Mouse (Mus musculus) midbrain, embryonic 10.5 days (tissue): Measurements from ENCODE around the gene Rorb. TPM values are rescaled to one million over a fixed set of nuclear protein-coding genes. Genes with fewer than 3 reads are reported as not detected.

Source experiments
- DNase-seq: peaks from one replicate; pipeline ENCODE4 v3.0.0-alpha.2; 2017; ENCODE audit warnings: low spot score
- H3K27ac ChIP-seq: fragments of 300-500 bp; sonication (generic); replicated peaks from 2 replicates; pipeline ENCODE4 v1.5.1; 2016; ENCODE audit warnings: mild to moderate bottlenecking
- H3K27me3 ChIP-seq: fragments of 300-500 bp; sonication (generic); 2 replicates; pipeline ENCODE4 v1.6.1; 2016; ENCODE audit warnings: low read depth, mild to moderate bottlenecking; ENCODE audit not compliant: poor library complexity, severe bottlenecking
- H3K36me3 ChIP-seq: fragments of 300-500 bp; sonication (generic); 2 replicates; pipeline ENCODE4 v1.6.1; 2016; ENCODE audit warnings: mild to moderate bottlenecking, moderate library complexity
- H3K4me1 ChIP-seq: fragments of 300-500 bp; sonication (generic); 2 replicates; pipeline ENCODE4 v1.6.1; 2016
- H3K4me3 ChIP-seq: fragments of 300-500 bp; sonication (generic); 2 replicates; pipeline ENCODE4 v1.5.1; 2016; ENCODE audit warnings: mild to moderate bottlenecking, moderate library complexity
- H3K9me3 ChIP-seq: fragments of 300-500 bp; sonication (generic); replicated peaks from 2 replicates; pipeline ENCODE4 v1.6.1; 2016; ENCODE audit warnings: mild to moderate bottlenecking
- WGBS: fragments of 180-500 bp; shearing (Covaris S2); methylation state at CpG from one replicate; pipeline ENCODE4 v1.1.7; 2016; 5-methylcytosine and 5-hydroxymethylcytosine counted together
- polyA plus RNA-seq: library from polyadenylated mRNA; unstranded; fragments of >200 nt; fragmentation: Nextera tagmentation; extraction: Ambion mirVana; gene quantifications from 2 replicates; pipeline ENCODE4 v1.2.1, GENCODE M21; 2016

Gene Rorb
- polyA plus RNA-seq, result 1.5 and 3.2 TPM in 2 replicates

DNA sequence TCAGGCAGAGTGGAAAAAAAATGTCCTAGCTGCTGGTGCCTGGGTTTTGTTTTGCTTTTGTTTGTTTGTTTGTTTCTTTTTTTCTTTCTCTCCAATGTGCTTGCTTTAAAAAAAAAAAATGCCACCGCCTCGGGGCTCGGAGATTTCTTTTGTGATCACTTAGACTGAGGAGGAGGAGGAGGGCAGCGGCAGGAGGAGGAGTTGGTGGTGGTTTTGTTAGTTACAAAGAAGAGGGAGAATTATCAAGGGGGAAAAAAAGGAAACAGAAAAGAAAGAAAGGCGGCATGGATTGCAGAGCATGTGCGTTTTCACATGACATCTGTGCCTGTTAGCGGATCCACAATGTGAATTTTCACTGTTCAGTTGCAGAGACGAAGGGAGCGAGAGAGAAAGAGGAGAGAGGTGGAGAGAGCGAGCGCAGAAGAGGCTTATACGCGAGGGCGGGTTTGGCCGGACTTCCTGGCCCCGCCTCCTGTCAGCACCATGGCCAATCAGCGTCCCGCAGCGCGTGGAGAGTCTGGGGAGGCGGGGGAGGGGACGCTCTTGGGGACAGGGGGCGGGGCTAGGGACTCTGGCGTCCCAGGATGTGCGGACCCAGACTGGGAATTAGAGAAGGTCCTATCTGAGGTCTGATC lies at the start of gene Rorb:
Rorb (minus strand) TSS at position 404 of the 635 bp plus-strand sequence.
- H3K9me3 ChIP-seq, result no peaks in the 10 kb centered on the region
- peak within 1 kb of the TSS; percentile 60 for H3K4me3 ChIP-seq
- peaks cover 32% of the 10 kb centered on the region for H3K4me1 ChIP-seq
- DNase-seq, result peak; percentile 92
- H3K27me3 ChIP-seq, result peaks cover 51% of the 10 kb centered on the region
- under 1% methylated on average over 25 of the region's 25 CpGs for WGBS
- no peaks in the 10 kb centered on the region for H3K36me3 ChIP-seq
- H3K27ac ChIP-seq, result peak within 1 kb of the TSS; percentile 81

DNA sequence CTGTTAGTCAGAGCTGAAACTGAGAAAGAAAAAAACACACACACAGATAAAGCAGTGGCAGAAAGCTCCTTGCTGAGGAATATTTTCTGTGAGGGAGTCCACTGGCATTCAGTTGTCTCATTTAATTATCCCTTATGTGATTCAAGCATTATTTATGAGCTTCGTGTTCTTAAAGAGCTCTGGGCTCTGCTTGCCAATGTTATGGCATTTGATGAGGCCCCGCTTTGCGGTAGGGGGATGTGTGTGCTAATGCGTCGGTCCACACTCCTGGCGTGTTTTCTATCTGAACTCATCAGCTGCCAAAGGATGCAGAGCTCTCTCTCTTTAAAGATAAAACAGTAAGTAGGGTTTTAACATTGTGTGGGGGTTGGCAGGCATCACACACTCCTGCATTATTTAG lies 37.9 kb upstream of the Rorb start:
- Histone ChIP-seq H3K4me3 (no peak overlapping the region), H3K36me3 (no peaks in the 10 kb centered on the region), H3K27me3 (no peaks in the 10 kb centered on the region), H3K4me1 (no peaks in the 10 kb centered on the region), H3K27ac (no peak overlapping the region), H3K9me3 (no peaks in the 10 kb centered on the region)
- DNase-seq, result no peak
- WGBS, result 91% methylated on average over 6 of the region's 6 CpGs

DNA sequence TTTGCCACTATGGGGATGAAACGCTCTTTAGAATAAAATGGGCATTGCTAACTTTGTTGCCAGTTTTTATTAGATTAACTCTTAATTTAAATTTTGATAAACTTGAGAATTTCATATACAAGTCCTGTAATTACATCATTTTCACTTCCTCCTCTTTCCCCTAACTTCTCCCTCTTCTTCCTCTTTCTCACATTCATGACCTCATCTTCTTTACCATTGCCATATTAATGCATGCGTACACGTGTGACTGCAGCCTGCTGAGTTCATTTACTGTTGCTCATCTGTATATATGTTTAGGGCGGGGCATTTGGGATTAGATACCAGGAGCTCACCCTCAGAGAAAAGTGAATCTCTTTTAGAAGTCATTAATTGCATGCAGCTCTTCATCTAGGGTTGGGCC lies 33.5 kb upstream of the Rorb start:
- Histone ChIP-seq H3K4me3 (no peak overlapping the region), H3K36me3 (no peaks in the 10 kb centered on the region), H3K9me3 (no peaks in the 10 kb centered on the region), H3K27ac (no peak overlapping the region), H3K4me1 (no peaks in the 10 kb centered on the region), H3K27me3 (no peaks in the 10 kb centered on the region)
- DNase-seq, result no peak
- 91% methylated on average over 4 of the region's 4 CpGs for WGBS

DNA sequence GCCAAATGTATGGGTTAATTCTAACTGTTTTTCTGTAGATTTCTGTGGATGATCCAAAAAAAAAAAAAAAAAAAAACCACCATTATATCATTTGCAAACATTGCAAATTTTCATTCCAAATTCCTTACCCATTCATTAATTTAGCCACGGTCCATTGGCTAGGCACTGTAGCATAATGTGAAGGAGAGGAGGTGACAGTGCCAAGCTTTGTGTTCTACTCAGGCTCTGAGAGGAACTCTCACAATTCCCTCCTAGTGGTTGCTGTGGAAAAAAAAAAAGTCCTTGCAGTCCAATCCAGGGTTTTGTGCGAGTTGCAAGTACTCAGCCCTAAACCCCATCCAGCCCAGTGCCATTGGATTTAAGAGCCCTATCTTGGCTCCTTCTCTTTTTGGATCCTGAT lies 25.9 kb upstream of the Rorb start:
- whole genome bisulfite sequencing, result 71% methylated on average over 2 of the region's 2 CpGs
- no peak overlapping the region for H3K27ac ChIP-seq
- no peak for DNase-seq
- no peaks in the 10 kb centered on the region for H3K27me3 ChIP-seq
- H3K9me3 ChIP-seq, result no peaks in the 10 kb centered on the region
- no peaks in the 10 kb centered on the region for H3K36me3 ChIP-seq
- no peak overlapping the region for H3K4me3 ChIP-seq
- H3K4me1 ChIP-seq, result no peaks in the 10 kb centered on the region

DNA sequence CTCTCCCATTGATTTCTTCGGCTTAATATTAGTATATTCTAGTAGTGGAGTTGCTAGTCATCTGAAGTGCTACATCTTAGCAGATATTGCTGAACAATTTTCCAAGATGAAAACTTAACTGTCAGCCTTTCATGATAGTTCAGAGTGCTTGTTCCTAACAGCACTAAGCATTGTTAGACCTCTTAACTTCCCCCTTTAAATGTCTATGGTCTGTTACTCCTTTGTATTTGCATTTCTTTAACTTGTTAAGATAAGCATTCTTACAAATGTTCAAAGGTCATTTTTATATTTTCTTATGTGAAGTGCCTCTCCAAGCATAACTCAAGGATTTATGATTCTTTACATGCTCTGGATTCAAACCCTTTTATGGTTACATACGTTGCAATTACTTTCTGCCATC lies 24.8 kb upstream of the Rorb start:
- H3K27me3 ChIP-seq, result no peaks in the 10 kb centered on the region
- H3K9me3 ChIP-seq, result no peaks in the 10 kb centered on the region
- no peak for DNase-seq
- no peaks in the 10 kb centered on the region for H3K4me1 ChIP-seq
- H3K27ac ChIP-seq, result no peak overlapping the region
- H3K36me3 ChIP-seq, result no peaks in the 10 kb centered on the region
- 95% methylated on average over 2 of the region's 2 CpGs for WGBS
- H3K4me3 ChIP-seq, result no peak overlapping the region

DNA sequence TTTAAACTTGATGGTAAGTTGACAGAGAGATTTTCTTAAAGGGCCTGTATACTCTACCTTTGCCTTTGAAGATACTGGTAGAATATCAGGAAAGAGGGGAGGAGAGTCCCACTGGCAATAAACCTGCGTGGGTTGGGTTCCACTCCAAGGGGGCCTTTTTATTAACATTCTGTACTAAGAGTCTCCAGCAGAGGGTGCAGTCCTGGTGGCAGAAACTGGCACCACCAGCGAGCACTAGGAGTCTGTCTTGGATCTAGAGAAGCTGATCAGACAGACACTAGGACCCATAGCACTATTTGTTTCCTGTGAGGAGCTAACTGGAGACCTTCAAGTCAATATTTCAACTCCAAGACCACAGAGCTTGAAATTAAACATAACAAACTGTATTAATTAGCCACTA lies 11.3 kb upstream of the Rorb start:
- Histone ChIP-seq H3K9me3 (no peaks in the 10 kb centered on the region), H3K4me1 (no peaks in the 10 kb centered on the region), H3K27ac (no peak overlapping the region), H3K4me3 (no peak overlapping the region), H3K27me3 (no peaks in the 10 kb centered on the region), H3K36me3 (no peaks in the 10 kb centered on the region)
- 51% methylated on average over 2 of the region's 2 CpGs for WGBS
- no peak for DNase-seq

DNA sequence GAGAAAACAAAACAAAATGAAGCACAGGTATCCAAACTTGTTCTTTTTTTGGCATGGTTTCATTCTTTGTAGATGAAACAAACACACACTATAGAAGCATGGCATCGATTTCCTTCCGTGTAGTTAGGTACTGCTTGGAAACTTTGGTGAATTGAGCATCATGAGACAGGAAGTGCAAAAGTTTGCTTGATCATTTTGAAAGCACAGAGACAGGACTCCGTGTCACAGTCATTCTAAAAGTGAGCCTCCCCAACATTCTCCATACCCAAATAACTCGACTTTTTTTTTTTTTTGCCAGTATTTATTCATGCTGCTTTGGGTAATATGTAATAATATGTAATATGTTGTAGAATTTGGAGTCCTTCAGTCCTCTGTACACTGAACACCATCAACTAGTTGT lies 1.2 kb upstream of the Rorb start:
- H3K4me1 ChIP-seq, result peaks cover 32% of the 10 kb centered on the region
- no peaks in the 10 kb centered on the region for H3K9me3 ChIP-seq
- peaks cover 45% of the 10 kb centered on the region for H3K27me3 ChIP-seq
- no peaks in the 10 kb centered on the region for H3K36me3 ChIP-seq
- no peak for DNase-seq
- H3K27ac ChIP-seq, result no peak overlapping the region
- H3K4me3 ChIP-seq, result no peak overlapping the region
- WGBS, result 65% methylated on average over 4 of the region's 4 CpGs

DNA sequence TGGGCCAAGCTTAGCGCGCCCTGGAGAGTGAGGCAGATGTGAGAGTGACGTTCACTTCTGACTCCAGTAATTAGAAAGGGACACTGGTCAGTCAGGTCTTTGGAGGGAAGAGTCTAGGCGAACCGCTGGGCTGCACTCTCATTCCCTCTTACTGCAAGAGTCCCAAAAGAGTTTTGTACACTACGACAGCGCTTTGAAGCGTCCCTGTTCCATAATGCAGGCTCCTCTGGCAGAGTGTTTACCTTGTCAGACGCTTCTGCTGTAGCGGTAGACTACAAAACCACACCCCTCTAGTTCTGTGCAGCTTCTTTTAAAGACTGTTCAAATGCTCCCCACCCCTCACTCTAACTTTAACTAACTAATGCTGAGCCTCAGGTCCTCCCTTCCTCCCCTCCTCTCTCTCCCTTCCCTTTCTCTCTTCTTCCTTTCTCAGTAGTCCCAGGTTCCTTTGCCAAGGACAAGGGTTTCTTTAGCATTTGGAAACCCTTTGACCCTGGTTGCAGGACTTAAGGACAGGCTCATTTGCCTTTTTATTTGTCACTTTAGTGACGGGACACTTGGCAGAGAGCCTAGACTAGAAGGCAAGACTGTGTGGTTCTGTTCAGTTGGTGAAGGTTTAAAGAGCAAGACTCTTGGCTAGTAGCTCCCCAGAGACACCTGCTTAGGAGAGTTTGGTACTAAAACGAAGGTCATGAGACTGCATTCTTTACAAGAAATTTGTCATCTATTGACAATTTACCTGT lies 603 bp upstream of the Rorb start:
- H3K27ac ChIP-seq, result peak overlapping the region; percentile 81; the same call in 1 of the 2 replicates
- 6% methylated on average over 12 of the region's 12 CpGs for WGBS
- H3K27me3 ChIP-seq, result peaks cover 49% of the 10 kb centered on the region
- H3K9me3 ChIP-seq, result no peaks in the 10 kb centered on the region
- DNase-seq, result no peak
- no peaks in the 10 kb centered on the region for H3K36me3 ChIP-seq
- H3K4me1 ChIP-seq, result peaks cover 32% of the 10 kb centered on the region
- peak overlapping the region; percentile 60 for H3K4me3 ChIP-seq

DNA sequence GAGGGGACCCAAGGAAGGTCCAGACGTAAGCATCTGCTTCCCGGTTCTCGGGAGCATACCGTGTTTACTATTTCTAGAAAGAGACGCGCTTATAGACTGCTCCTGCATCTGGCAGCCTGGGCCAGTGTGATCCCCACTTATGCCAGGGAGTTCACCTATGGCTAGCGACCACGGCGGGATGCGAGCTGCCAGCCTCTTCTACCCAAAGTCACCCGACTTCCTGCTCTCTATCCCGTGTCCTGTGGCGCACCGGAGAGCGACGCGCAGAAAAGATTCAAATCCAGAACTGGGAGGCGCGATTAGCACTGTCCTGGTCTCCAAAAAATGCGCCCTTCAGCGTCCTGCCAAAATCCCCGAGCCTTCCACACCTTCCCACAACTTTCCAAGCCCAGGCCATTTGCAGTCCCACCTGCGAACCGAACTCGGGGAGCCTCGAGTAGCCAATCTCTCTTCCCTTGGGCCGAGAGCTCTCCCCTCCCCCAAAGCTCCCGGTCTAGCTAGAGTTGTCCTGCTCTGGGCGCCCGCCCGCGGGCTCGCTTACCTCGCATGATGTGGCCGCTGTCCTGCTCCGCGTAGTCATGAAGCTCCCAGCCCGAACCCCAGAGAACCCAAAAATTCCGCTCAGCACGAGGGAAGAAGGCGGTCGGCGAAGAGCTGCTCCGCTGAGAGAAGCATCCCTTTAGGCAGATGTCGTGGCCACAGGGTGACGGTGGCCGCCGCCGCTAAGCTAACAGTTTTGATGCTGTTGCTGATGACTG lies 806 bp downstream of the Rorb start:
- H3K27ac ChIP-seq, result peak overlapping the region; percentile 81
- peaks cover 51% of the 10 kb centered on the region for H3K27me3 ChIP-seq
- DNase-seq, result peak; percentile 71
- H3K9me3 ChIP-seq, result no peaks in the 10 kb centered on the region
- no peaks in the 10 kb centered on the region for H3K36me3 ChIP-seq
- WGBS, result under 1% methylated on average over 49 of the region's 49 CpGs
- H3K4me3 ChIP-seq, result peak overlapping the region; percentile 60
- H3K4me1 ChIP-seq, result peaks cover 32% of the 10 kb centered on the region

DNA sequence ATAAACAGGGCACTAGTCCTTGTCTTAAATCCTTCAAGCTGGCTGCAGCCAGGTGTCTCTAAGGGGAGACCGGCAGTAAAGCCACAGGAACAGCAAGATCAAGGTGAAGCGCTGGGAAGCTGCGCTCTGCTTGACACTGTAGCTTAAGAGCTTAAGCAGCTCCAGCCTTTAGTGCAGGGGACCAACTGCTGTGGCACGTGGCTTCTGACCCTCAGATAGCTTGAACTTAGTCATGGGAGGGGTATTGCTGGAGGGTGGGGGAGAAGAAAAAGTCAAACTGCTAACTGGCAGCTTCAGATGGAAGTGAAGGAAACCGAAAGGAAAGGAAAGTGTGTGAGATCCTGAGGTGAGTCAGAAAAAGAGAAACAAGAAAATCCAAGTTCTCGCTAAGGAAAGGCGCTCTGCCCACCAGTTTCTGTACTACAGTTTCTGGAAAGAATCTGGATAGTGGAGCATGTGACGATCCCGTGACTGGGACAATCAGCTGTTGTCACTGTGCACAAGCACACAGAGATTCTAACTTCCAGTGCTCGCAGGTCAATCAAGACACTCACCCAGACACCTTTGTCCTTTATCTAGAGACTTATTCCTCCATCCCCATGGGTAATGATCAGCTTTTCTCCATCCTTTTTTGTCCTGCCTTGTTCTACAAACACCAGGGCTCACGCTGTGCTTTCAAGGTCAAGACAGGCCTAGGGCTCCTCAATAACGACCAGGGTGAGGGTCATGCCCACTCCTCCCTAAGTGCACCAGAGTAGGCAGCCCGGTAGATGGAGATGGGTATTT lies 2.2 kb downstream of the Rorb start:
- Histone ChIP-seq H3K27me3 (peaks cover 51% of the 10 kb centered on the region), H3K9me3 (no peaks in the 10 kb centered on the region), H3K4me1 (peaks cover 32% of the 10 kb centered on the region), H3K36me3 (no peaks in the 10 kb centered on the region), H3K27ac (no peak overlapping the region), H3K4me3 (peak overlapping the region; percentile 23; the same call in 1 of the 2 replicates)
- peak; percentile 21 for DNase-seq
- 26% methylated on average over 13 of the region's 13 CpGs for WGBS

DNA sequence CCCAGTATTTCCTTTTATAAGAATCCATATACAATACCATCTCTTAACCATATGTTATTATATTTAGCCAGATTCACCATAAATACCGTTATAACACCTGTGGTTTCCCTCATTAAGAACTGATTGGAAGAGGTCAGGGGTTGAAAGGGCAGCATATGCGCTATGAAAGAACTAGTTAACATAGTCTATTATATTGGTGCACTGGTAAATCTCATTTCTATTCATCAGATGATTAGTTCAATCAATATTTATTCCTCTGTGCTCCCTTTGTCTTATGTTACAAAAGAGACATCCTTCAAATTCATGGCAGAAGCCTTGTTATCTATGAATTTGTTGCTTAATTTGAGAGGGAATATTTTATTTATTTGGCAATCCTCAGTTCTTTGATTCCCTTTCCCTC lies 6.4 kb downstream of the Rorb start:
- peaks cover 15% of the 10 kb centered on the region for H3K4me1 ChIP-seq
- no peak overlapping the region for H3K4me3 ChIP-seq
- DNase-seq, result no peak
- no peaks in the 10 kb centered on the region for H3K36me3 ChIP-seq
- H3K9me3 ChIP-seq, result no peaks in the 10 kb centered on the region
- H3K27me3 ChIP-seq, result peaks cover 30% of the 10 kb centered on the region
- no peak overlapping the region for H3K27ac ChIP-seq
- 79% methylated on average over 2 of the region's 2 CpGs for WGBS

DNA sequence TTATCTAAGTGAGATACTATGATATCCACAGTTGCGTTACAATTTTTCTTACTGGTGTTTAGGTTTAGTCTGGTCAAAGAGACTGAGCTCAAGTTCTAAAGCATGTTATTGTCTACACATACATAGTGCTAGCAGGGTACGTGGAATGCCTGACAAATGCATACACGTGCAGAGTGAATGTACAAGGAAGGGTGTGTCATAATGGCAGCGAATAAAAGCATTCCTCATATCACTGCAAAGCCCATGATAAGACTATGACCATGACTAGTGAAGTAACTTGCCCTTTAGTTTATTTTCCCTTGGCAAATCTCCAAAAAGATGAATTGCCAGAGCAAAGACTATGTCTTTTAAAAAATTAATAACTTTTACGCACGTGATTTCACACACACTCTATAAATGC lies 13.8 kb downstream of the Rorb start:
- no peaks in the 10 kb centered on the region for H3K36me3 ChIP-seq
- H3K4me3 ChIP-seq, result no peak overlapping the region
- H3K27ac ChIP-seq, result no peak overlapping the region
- no peaks in the 10 kb centered on the region for H3K9me3 ChIP-seq
- H3K4me1 ChIP-seq, result no peaks in the 10 kb centered on the region
- H3K27me3 ChIP-seq, result no peaks in the 10 kb centered on the region
- DNase-seq, result no peak
- WGBS, result 93% methylated on average over 6 of the region's 6 CpGs
